Mouse (Mus musculus) forebrain, embryonic 14.5 days (tissue): ENCODE data around the gene Siva1. TPM values are rescaled to one million over a fixed set of nuclear protein-coding genes. Genes with fewer than 3 reads are reported as not detected.

Source experiments
- ATAC-seq: fragments of 200-750 bp; cut with Nextera tagmentation; 2 replicates; pipeline ENCODE4 v1.8.0; 2017; ENCODE audit warnings: mild to moderate bottlenecking, moderate library complexity
- DNase-seq: peaks from one replicate; pipeline ENCODE4 v3.0.0-alpha.2; 2015; ENCODE audit warnings: low spot score
- H3K27ac ChIP-seq: fragments of 300-500 bp; sonication (generic); 2 replicates; pipeline ENCODE4 v1.5.1; 2014; ENCODE audit warnings: low read depth, mild to moderate bottlenecking, control low read depth, low read length, moderate library complexity
- H3K27me3 ChIP-seq: fragments of 300-500 bp; sonication (generic); replicated peaks from 2 replicates; pipeline ENCODE4 v1.6.1; 2014; ENCODE audit warnings: low read length, control low read depth, mixed read lengths; ENCODE audit not compliant: control insufficient read depth, insufficient read depth
- H3K36me3 ChIP-seq: fragments of 300-500 bp; sonication (generic); 2 replicates; pipeline ENCODE4 v1.6.1; 2014; ENCODE audit warnings: low read length, control low read depth; ENCODE audit not compliant: control insufficient read depth, insufficient read depth
- H3K4me1 ChIP-seq: fragments of 300-500 bp; sonication (generic); 2 replicates; pipeline ENCODE4 v1.6.1; 2014; ENCODE audit warnings: antibody characterized with exemption, low read length, control low read depth; ENCODE audit not compliant: control insufficient read depth, insufficient read depth
- H3K4me2 ChIP-seq: fragments of 300-500 bp; sonication (generic); 2 replicates; pipeline ENCODE4 v1.6.1; 2014; ENCODE audit warnings: mild to moderate bottlenecking, control low read depth, low read length
- H3K4me3 ChIP-seq: fragments of 300-500 bp; sonication (generic); 2 replicates; pipeline ENCODE4 v1.5.1; 2014; ENCODE audit warnings: low read depth, low read length, control low read depth
- H3K9ac ChIP-seq: fragments of 300-500 bp; sonication (generic); 2 replicates; pipeline ENCODE4 v1.6.1; 2014; ENCODE audit warnings: mild to moderate bottlenecking, low read length, control low read depth, moderate library complexity
- H3K9me3 ChIP-seq: fragments of 300-500 bp; sonication (generic); replicated peaks from 2 replicates; pipeline ENCODE4 v1.6.1; 2016; ENCODE audit warnings: low read length, control low read depth, mixed read lengths; ENCODE audit not compliant: control insufficient read depth
- WGBS: fragments of 180-500 bp; shearing (Covaris S2); extraction: QIAGEN DNeasy Blood & Tissue Kit; methylation state at CpG from one replicate; pipeline ENCODE4 v1.1.7; 2014; 5-methylcytosine and 5-hydroxymethylcytosine counted together
- polyA plus RNA-seq: library from polyadenylated mRNA; unstranded; fragments of >200 nt; fragmentation: Nextera tagmentation; extraction: Ambion mirVana; gene quantifications from 2 replicates; pipeline ENCODE4 v1.2.1, GENCODE M21; 2014

Gene Siva1
- polyA plus RNA-seq, 1 experiment from 2014 or later = 155 TPM

DNA sequence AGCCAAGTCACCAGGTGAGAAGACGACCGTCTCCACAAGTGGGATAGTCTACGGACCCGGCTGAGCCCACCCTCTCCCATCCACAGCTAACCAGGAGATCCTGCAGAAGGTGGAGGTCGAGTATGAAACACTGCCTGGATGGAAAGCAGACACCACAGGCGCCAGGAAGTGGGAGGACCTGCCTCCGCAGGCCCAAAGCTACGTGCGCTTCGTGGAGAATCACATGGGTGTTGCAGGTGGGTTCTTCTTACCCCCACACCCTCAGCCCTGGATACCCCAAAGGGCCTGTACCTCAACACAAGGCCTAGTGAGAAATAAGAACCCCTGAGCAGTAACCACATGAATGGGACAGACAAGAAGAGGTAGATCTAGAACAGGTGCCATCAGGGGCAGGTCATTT is 5.0 kb upstream of the Siva1 start:
- no peaks in the 10 kb centered on the region for H3K4me1 ChIP-seq
- DNase-seq (no peak), ATAC-seq (no peak)
- H3K27ac ChIP-seq = no peak overlapping the region
- 91% methylated on average over 10 of the region's 10 CpGs for WGBS
- no peak overlapping the region for H3K4me3 ChIP-seq
- no peaks in the 10 kb centered on the region for H3K9me3 ChIP-seq
- H3K4me2 ChIP-seq = no peak overlapping the region
- no peaks in the 10 kb centered on the region for H3K27me3 ChIP-seq
- no peaks in the 10 kb centered on the region for H3K36me3 ChIP-seq
- no peak overlapping the region for H3K9ac ChIP-seq

DNA sequence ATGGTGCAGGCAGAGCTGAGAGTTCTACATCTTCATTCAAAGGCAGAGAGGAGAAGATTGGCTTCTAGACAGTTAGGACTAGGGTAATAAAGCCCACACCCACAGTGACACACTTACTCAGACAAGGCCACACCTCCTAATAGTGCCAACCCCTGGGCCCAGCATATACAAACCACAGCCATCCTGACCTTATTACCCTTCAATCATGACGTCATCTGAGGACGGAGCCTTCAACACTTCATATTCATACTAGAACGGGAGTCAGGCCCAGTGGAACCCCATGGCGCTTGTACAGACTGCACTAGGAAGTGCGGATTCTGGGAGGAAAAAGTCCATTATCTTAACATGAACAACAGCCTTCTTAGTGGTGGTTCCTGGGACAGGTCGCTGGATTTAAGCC is 1.4 kb upstream of the Siva1 start:
- Histone ChIP-seq H3K4me2 (no peak overlapping the region), H3K27ac (no peak overlapping the region), H3K9me3 (no peaks in the 10 kb centered on the region), H3K9ac (no peak overlapping the region), H3K36me3 (0 out of 2 replicates have a peak, but pooled peaks cover 2% of the 10 kb centered on the region), H3K27me3 (no peaks in the 10 kb centered on the region), H3K4me1 (peaks cover 7% of the 10 kb centered on the region; the same call in 1 of the 2 replicates), H3K4me3 (no peak overlapping the region)
- DNase-seq (no peak), ATAC-seq (no peak)
- 94% methylated on average over 6 of the region's 6 CpGs for WGBS

DNA sequence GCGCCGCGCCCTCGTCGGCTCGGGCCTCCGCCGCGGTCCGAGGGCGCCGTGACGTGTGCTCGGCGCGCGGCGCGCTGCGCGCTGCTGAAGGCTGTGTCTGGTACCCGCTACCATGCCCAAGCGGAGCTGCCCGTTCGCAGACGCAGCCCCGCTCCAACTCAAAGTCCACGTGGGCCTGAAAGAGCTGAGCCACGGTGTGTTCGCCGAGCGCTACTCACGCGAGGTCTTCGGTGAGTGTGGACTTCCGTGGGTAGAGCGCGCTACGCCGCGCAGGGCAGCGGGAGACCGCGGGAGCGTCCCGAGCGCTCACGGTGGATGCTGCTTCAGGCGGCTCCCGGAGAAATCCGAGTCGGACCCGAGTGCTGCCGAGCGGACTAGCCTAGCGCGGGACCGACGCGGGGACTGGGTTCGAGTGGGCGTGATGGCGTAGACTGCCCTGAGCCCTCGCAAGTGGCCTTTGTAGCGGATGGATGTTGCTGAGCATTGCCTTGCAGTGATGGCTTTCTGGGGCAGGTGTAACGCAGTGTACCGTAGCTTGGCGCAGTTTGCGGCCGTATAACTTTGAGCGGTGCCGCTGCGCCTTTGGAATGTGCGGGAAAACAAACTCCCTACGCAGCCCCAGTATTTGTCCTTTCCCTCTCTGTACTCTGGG is 502 bp downstream of the Siva1 start:
- H3K27ac ChIP-seq = peak overlapping the region; percentile 82
- peaks cover 18% of the 10 kb centered on the region for H3K36me3 ChIP-seq
- WGBS = under 1% methylated on average over 75 of the region's 75 CpGs
- peak overlapping the region; percentile 82 for H3K9ac ChIP-seq
- ATAC-seq (no peak), DNase-seq (peak; percentile 56)
- H3K4me3 ChIP-seq = peak overlapping the region; percentile 68
- peaks cover 7% of the 10 kb centered on the region; the same call in 1 of the 2 replicates for H3K4me1 ChIP-seq
- H3K27me3 ChIP-seq = no peaks in the 10 kb centered on the region
- peak overlapping the region; percentile 87 for H3K4me2 ChIP-seq
- no peaks in the 10 kb centered on the region for H3K9me3 ChIP-seq

DNA sequence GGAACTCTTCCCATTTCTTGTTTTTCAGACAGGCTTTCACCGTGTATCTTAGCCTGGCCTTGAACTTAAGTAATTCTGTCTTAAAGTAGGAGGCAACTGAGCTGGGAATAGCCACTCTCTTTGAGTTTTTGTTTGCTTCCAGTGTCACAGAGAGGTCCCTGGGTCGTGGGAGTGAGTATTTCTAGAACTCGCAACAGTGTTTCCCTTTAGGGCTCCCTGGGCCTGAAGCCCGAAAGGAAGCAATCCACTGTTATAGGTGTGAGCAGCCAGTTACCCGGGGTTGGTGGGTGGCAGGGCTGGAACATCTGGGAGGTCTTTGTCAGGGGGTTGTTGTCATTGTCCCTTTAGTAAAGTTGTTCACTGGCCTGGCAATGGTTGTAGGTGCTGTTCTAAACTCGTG is 1.7 kb downstream of the Siva1 start:
- DNase-seq (no peak), ATAC-seq (no peak)
- peak overlapping the region; percentile 68 for H3K4me3 ChIP-seq
- no peaks in the 10 kb centered on the region for H3K9me3 ChIP-seq
- no peak overlapping the region for H3K27ac ChIP-seq
- H3K9ac ChIP-seq = 0 out of 2 replicates have a peak overlapping the region, but pooled peaks have one; percentile 82
- WGBS = 40% methylated on average over 6 of the region's 6 CpGs
- H3K36me3 ChIP-seq = peaks cover 28% of the 10 kb centered on the region
- H3K4me2 ChIP-seq = peak overlapping the region; percentile 87
- H3K4me1 ChIP-seq = peaks cover 7% of the 10 kb centered on the region; the same call in 1 of the 2 replicates
- no peaks in the 10 kb centered on the region for H3K27me3 ChIP-seq

DNA sequence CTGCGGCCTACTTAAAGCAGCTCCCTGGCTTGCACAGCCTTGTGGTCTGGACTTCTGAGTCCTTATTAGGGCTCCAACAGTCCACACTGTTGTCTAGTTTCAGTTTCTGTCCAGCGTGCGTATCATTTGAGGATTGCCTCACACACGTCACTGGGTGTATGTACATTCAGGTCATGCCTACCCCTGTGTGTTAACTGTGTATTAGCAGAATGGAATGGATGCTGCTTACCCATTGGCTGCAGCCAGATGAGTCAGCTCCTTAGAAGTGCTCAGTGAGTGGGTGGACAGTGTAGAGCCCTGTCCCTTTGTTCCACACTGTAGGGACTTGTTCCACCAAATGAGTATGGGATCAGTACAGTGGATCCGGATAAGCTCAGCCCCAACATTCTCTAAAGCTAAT is 3.6 kb downstream of the Siva1 start:
- no peaks in the 10 kb centered on the region for H3K27me3 ChIP-seq
- H3K4me2 ChIP-seq = no peak overlapping the region
- no peak overlapping the region for H3K27ac ChIP-seq
- 94% methylated on average over 5 of the region's 5 CpGs for WGBS
- H3K9ac ChIP-seq = no peak overlapping the region
- H3K4me1 ChIP-seq = peaks cover 7% of the 10 kb centered on the region; the same call in 1 of the 2 replicates
- ATAC-seq = no peak
- H3K36me3 ChIP-seq = peaks cover 43% of the 10 kb centered on the region
- H3K9me3 ChIP-seq = no peaks in the 10 kb centered on the region
- DNase-seq = no peak
- no peak overlapping the region for H3K4me3 ChIP-seq

DNA sequence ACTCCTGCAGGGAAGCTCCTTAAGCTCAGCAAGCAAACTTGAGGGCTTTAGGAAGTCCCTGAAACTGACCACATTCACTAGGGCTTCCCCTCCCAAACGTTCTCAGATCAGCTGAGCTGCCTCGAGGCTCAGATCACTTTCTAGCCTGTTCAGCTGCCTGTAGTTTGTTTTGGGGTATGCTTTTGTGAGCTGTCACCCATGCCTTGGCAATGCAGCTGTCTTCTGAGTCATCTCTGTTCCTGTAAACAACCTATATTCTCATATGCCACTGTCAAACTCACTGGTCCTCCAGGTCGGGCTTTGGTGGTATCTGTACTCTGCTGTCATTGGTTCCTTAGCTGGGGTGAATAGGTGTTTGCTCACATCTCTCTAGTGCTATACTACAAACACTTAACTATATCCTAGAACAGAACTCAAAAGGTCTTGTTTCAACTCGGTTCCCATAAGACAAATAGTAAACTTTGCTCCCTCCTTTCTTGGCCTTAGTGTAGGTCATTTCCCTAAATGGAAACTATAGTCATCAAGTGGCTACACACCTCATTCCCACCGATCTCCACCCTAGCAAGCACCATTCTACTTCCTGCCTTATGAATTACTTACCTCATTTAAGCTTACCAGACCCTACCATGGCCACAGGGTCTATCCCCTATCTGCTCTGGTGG is 7.4 kb downstream of the Siva1 start:
- H3K4me2 ChIP-seq = no peak overlapping the region
- H3K9ac ChIP-seq = no peak overlapping the region
- H3K4me3 ChIP-seq = no peak overlapping the region
- H3K27me3 ChIP-seq = no peaks in the 10 kb centered on the region
- no peaks in the 10 kb centered on the region for H3K9me3 ChIP-seq
- no peak for ATAC-seq
- no peak for DNase-seq
- 81% methylated on average over 5 of the region's 5 CpGs for WGBS
- H3K27ac ChIP-seq = no peak overlapping the region
- H3K4me1 ChIP-seq = no peaks in the 10 kb centered on the region
- H3K36me3 ChIP-seq = peaks cover 79% of the 10 kb centered on the region

DNA sequence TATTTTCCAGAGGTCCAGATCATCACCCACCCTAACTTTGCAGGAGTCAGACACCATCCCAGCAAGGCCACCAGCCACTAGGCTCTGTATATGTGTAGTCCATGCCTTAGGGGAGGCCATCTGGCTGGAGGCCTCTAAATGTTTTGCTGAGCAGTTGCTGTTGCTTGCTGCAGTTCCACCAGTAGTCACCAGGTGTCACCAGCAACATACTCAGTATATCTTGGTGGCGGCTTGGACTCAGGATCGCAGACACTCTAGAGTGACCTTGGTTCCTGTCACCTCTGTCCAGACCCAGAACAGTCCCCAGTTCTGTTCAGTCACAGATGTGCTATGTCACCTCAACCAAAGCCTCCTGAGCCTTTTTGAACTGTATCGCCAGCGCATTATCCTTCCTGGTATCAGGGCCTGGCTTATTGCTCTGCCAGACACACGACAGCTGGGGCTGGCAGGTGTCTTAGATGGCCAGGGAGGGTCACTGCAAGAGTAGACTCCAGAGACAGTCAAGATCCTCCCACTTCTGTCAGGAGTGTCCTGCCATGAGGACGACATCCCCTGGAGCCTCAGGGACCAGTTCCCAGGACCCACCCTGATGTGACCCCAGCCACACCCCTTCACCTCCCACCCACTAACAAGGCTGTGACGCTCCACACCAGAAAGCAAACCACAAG is 8.8 kb downstream of the Siva1 start:
- ATAC-seq = peak; percentile 70
- DNase-seq = peak; percentile 92
- Histone ChIP-seq H3K4me3 (no peak overlapping the region), H3K27me3 (no peaks in the 10 kb centered on the region), H3K27ac (no peak overlapping the region), H3K9me3 (no peaks in the 10 kb centered on the region), H3K4me2 (no peak overlapping the region), H3K36me3 (peaks cover 89% of the 10 kb centered on the region), H3K9ac (no peak overlapping the region), H3K4me1 (no peaks in the 10 kb centered on the region)
- WGBS = 60% methylated on average over 7 of the region's 7 CpGs

DNA sequence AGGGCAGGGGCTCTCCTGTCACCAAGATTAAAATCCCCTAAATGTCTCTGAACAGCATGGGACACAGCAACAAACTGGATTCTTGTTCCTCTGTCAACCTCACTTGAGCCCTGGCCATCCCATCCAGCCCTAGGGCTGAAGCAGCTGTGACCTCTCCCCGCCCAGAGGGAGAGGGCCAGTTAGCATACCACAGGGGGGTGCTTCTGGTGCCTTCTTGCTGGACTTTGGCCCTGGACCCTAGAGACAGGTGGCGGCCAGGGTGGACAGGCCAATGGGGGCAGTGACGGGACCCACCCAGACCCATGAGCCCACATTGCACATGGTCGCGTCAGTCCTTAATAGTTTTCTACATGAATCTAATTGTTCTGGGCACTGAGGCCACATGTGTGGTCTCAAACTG is 9.6 kb downstream of the Siva1 start:
- DNase-seq (no peak), ATAC-seq (no peak)
- Histone ChIP-seq H3K4me1 (no peaks in the 10 kb centered on the region), H3K36me3 (peaks cover 90% of the 10 kb centered on the region), H3K27ac (no peak overlapping the region; the same call in 1 of the 2 replicates), H3K4me3 (no peak overlapping the region), H3K9ac (no peak overlapping the region), H3K27me3 (no peaks in the 10 kb centered on the region), H3K4me2 (no peak overlapping the region), H3K9me3 (no peaks in the 10 kb centered on the region)
- 90% methylated on average over 5 of the region's 5 CpGs for WGBS

DNA sequence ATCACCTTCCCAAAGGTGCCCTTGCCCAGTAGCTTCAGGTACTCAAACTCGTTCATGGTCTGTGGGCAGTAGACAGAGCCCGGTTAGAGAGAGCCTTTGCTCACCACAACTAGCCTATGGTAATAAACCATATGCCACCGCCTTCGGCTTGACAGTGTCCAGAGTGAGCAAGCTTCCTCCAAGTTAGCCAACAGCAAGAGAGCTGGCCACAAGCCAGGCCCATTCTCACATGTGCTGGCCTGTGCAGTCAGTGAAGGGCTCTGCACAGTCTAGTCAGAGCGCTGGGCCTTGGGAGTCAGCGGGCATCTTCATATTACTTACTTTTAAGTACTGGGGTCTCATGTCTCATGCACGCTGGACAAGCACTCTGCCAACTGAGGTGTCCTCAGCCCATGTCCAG is 14.1 kb downstream of the Siva1 start:
- no peak overlapping the region for H3K4me3 ChIP-seq
- WGBS = 95% methylated on average over 7 of the region's 7 CpGs
- no peaks in the 10 kb centered on the region for H3K27me3 ChIP-seq
- DNase-seq (peak; percentile 32), ATAC-seq (no peak)
- H3K27ac ChIP-seq = no peak overlapping the region
- H3K36me3 ChIP-seq = peaks cover 93% of the 10 kb centered on the region
- H3K4me1 ChIP-seq = peaks cover 27% of the 10 kb centered on the region
- no peaks in the 10 kb centered on the region for H3K9me3 ChIP-seq
- no peak overlapping the region for H3K9ac ChIP-seq
- H3K4me2 ChIP-seq = no peak overlapping the region
